Mouse (Mus musculus): Measurements from ENCODE around the gene Etfa. TPM values are rescaled to one million over a fixed set of nuclear protein-coding genes. Genes with fewer than 3 reads are reported as not detected.

The Etfa gene
- polyA plus RNA-seq, 1 experiment = 45.3 TPM

DNA sequence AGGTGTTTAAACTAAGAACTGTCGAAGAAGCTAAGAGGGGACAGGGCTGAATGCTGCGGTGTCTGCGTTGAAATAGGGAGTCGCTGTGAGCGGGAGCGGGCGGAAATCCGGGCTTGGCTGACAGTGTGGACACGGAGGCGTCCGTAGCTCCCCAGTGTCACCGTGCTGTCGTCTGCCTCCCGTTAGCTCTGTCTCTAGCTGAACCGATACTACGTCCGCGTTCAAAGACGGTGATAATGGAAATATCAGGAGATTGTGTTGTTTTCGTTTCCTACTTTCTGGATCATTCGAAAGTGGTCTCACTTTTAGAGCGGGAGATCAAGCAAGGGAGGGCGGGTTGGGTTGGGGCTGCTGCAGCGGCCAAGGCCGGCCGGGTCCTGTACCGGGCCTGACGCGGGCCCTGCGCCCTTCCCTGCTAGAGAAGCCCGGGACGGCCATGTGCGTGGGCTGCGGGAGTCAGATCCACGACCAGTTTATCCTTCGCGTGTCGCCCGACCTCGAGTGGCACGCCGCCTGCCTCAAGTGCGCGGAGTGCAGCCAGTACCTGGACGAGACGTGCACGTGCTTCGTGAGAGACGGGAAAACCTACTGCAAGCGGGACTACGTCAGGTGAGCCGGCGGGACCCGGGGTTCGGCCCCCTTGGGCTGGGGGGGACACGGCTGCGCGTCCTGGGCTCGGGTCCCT, 29.8 kb upstream of the Etfa start:
- Histone ChIP-seq H3K4me3 (ENCODE audit: control insufficient read depth, insufficient read depth, low read length) (peak overlapping the region; percentile 10), H3K36me3 (ENCODE audit: control insufficient read depth, insufficient read depth, low read length) (no peaks in the 10 kb centered on the region), H3K4me1 (replicated peaks; ENCODE audit: control insufficient read depth, insufficient read depth, low read length) (peaks cover 21% of the 10 kb centered on the region), H3K27me3 (ENCODE audit: control insufficient read depth, insufficient read depth, low read length) (peaks cover 61% of the 10 kb centered on the region), H3K27ac (ENCODE audit: control insufficient read depth, insufficient read depth, low read length) (no peak overlapping the region)
- 5% methylated on average over 59 of the region's 59 CpGs for WGBS
- TF ChIP-seq POLR2A (IDR thresholded peaks at IDR 0.05; ENCODE audit: control insufficient read depth, extremely low read depth, insufficient read depth, low read length, poor library complexity) (no peak), CTCF (IDR thresholded peaks at IDR 0.05; ENCODE audit: borderline replicate concordance, control insufficient read depth, extremely low read depth, insufficient read depth, low read length, poor library complexity) (no peak)
- peak; percentile 16 for DNase-seq

DNA sequence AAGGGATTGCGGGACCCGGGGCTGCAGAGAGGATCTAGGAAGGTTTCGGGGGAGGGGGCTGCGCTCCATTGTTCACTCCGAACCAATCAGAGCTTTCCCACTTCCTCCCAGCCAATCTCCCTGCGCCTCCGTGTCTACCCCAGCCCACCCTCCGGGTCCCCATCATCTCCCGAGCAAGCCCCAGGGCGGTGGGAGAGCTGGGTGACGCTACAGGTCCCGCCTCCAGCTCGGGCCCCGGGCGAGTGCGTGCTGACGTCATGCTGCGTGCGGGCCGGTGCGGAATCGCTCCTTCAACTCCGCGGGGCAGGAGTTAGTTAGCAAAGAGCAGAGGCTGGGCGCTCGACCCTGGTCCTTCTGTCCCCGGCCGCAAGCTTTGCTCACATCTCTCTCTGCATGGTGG, 28.8 kb upstream of the Etfa start:
- Histone ChIP-seq H3K27ac (ENCODE audit: control insufficient read depth, insufficient read depth, low read length) (no peak overlapping the region), H3K36me3 (ENCODE audit: control insufficient read depth, insufficient read depth, low read length) (no peaks in the 10 kb centered on the region), H3K27me3 (ENCODE audit: control insufficient read depth, insufficient read depth, low read length) (peaks cover 52% of the 10 kb centered on the region), H3K4me3 (ENCODE audit: control insufficient read depth, insufficient read depth, low read length) (peak overlapping the region; percentile 40), H3K4me1 (replicated peaks; ENCODE audit: control insufficient read depth, insufficient read depth, low read length) (peaks cover 15% of the 10 kb centered on the region)
- WGBS = 1% methylated on average over 28 of the region's 28 CpGs
- no peak for TF ChIP-seq CTCF (IDR thresholded peaks at IDR 0.05; ENCODE audit: borderline replicate concordance, control insufficient read depth, extremely low read depth, insufficient read depth, low read length, poor library complexity)
- TF ChIP-seq POLR2A (IDR thresholded peaks at IDR 0.05; ENCODE audit: control insufficient read depth, extremely low read depth, insufficient read depth, low read length, poor library complexity) = no peak
- DNase-seq = peak; percentile 74

DNA sequence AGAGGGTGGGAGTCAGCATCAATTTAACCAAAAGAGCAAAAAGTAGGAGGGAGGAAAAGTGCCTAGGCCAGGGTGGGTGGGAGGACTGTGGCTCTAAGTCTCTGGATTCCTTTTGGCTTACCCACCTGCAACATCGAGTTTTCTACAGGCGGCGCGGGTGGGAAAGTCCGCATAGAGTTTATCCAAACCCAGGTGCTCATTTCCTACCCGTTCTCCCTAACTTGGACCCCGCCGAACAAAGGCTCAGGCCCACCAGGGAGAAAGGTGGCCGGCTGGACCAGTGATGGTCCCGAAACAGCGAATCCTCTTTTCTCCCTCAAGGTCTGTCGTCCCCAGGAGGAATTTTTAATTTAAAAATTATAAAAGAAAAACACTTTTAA, 28.3 kb upstream of the Etfa start:
- TF ChIP-seq POLR2A (IDR thresholded peaks at IDR 0.05; ENCODE audit: control insufficient read depth, extremely low read depth, insufficient read depth, low read length, poor library complexity) (no peak), CTCF (IDR thresholded peaks at IDR 0.05; ENCODE audit: borderline replicate concordance, control insufficient read depth, extremely low read depth, insufficient read depth, low read length, poor library complexity) (no peak)
- Histone ChIP-seq H3K4me1 (replicated peaks; ENCODE audit: control insufficient read depth, insufficient read depth, low read length) (peaks cover 15% of the 10 kb centered on the region), H3K27ac (ENCODE audit: control insufficient read depth, insufficient read depth, low read length) (no peak overlapping the region), H3K27me3 (ENCODE audit: control insufficient read depth, insufficient read depth, low read length) (peaks cover 47% of the 10 kb centered on the region), H3K36me3 (ENCODE audit: control insufficient read depth, insufficient read depth, low read length) (no peaks in the 10 kb centered on the region), H3K4me3 (ENCODE audit: control insufficient read depth, insufficient read depth, low read length) (no peak overlapping the region)
- no peak for DNase-seq
- 13% methylated on average over 12 of the region's 12 CpGs for WGBS

DNA sequence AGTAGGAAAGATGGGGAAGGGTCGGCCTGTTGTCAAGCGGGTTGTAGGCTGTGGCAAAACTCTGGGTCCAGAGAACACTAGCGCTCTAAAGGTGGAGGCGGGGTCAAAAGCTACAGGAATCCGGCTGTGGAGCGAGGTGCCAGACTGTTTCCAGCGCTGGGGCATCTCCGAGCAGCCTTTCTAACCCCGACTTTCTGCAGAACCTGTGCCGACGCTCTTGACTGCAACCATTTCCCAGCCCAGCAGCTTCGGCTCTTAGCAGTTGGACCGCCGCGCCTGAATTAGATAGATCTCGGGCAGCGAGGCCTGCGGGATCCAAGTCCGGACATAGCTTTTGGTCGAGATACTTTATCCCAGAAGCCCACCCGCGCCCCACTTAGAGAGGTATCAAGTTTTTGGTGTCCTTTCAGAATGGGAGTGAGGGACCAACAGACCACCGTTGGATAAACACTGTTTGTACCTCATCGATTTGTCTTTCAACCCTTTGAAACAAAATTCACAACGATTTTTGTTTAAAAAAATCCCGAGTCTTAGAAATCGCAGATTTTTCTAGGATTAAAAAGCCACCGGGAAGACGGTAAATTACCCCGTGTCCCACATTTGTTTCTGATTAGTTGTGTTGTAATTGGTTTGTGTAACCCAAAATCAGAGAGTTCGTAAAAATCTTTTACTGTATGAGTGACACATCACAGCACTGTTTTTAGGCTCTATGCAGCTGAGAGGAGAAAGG, 27.8 kb upstream of the Etfa start:
- H3K4me3 ChIP-seq (ENCODE audit: control insufficient read depth, insufficient read depth, low read length) = no peak overlapping the region
- H3K36me3 ChIP-seq (ENCODE audit: control insufficient read depth, insufficient read depth, low read length) = no peaks in the 10 kb centered on the region
- no peak overlapping the region for H3K27ac ChIP-seq (ENCODE audit: control insufficient read depth, insufficient read depth, low read length)
- DNase-seq = no peak
- WGBS = 7% methylated on average over 31 of the region's 31 CpGs
- H3K4me1 ChIP-seq (replicated peaks; ENCODE audit: control insufficient read depth, insufficient read depth, low read length) = peaks cover 15% of the 10 kb centered on the region
- TF ChIP-seq CTCF (IDR thresholded peaks at IDR 0.05; ENCODE audit: borderline replicate concordance, control insufficient read depth, extremely low read depth, insufficient read depth, low read length, poor library complexity) (no peak), POLR2A (IDR thresholded peaks at IDR 0.05; ENCODE audit: control insufficient read depth, extremely low read depth, insufficient read depth, low read length, poor library complexity) (no peak)
- H3K27me3 ChIP-seq (ENCODE audit: control insufficient read depth, insufficient read depth, low read length) = peaks cover 43% of the 10 kb centered on the region

DNA sequence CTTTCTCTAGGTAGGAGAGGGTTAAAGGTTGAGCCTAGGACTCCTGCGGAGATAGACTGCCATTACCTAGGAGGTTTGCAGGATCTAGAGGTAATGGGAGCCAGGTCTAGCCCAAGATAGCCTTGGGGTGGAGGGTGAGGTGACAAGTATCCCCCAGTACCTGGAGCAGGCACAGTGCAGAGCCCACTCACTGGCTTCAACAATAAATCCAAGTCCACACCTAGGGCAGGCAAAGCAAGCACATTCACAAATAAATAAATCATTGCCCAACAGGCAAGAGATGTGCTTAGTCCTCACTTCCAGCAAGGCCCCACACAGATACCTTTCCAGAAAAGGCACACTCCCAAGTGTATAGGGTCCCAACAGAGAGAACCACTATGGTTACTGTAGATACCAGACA, 27.0 kb upstream of the Etfa start:
- Histone ChIP-seq H3K4me3 (ENCODE audit: control insufficient read depth, insufficient read depth, low read length) (no peak overlapping the region), H3K27me3 (ENCODE audit: control insufficient read depth, insufficient read depth, low read length) (peaks cover 39% of the 10 kb centered on the region), H3K27ac (ENCODE audit: control insufficient read depth, insufficient read depth, low read length) (no peak overlapping the region), H3K36me3 (ENCODE audit: control insufficient read depth, insufficient read depth, low read length) (no peaks in the 10 kb centered on the region), H3K4me1 (replicated peaks; ENCODE audit: control insufficient read depth, insufficient read depth, low read length) (peaks cover 15% of the 10 kb centered on the region)
- TF ChIP-seq CTCF (IDR thresholded peaks at IDR 0.05; ENCODE audit: borderline replicate concordance, control insufficient read depth, extremely low read depth, insufficient read depth, low read length, poor library complexity) (no peak), POLR2A (IDR thresholded peaks at IDR 0.05; ENCODE audit: control insufficient read depth, extremely low read depth, insufficient read depth, low read length, poor library complexity) (no peak)
- no peak for DNase-seq
- WGBS = 32% methylated on average over 1 of the region's 1 CpGs

DNA sequence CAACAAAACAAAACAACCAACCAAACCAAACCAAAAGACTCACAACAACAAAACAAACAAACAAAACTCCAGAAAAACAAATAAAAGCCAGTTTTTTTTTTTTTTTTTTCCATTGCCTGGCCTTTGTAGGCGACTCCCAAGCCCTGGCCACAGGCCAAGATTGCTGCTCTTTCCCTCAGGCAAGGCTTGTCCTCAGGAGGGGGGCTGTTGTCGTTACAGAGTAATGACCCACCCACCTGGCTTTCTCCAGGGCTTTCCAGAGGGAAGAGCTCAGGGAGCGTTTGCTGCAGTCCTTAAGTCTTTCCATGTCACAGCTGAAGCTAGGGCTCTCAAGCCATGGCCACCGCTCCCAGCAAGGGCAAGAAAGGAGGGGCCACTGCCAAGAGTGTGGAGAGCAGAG, 26.3 kb upstream of the Etfa start, which contains the start of gene Isl2:
TSS of gene Isl2 (plus strand) at position 296 of the 400 bp plus-strand sequence.
- WGBS = 33% methylated on average over 4 of the region's 4 CpGs
- DNase-seq = no peak
- H3K27ac ChIP-seq (ENCODE audit: control insufficient read depth, insufficient read depth, low read length) = no peak within 1 kb of the TSS
- TF ChIP-seq POLR2A (IDR thresholded peaks at IDR 0.05; ENCODE audit: control insufficient read depth, extremely low read depth, insufficient read depth, low read length, poor library complexity) (no peak), CTCF (IDR thresholded peaks at IDR 0.05; ENCODE audit: borderline replicate concordance, control insufficient read depth, extremely low read depth, insufficient read depth, low read length, poor library complexity) (no peak)
- peaks cover 33% of the 10 kb centered on the region for H3K27me3 ChIP-seq (ENCODE audit: control insufficient read depth, insufficient read depth, low read length)
- no peaks in the 10 kb centered on the region for H3K36me3 ChIP-seq (ENCODE audit: control insufficient read depth, insufficient read depth, low read length)
- H3K4me3 ChIP-seq (ENCODE audit: control insufficient read depth, insufficient read depth, low read length) = no peak within 1 kb of the TSS
- H3K4me1 ChIP-seq (replicated peaks; ENCODE audit: control insufficient read depth, insufficient read depth, low read length) = peaks cover 15% of the 10 kb centered on the region
